Mouse (Mus musculus): ENCODE measurements around the gene Jak1.

The Jak1 gene

DNA sequence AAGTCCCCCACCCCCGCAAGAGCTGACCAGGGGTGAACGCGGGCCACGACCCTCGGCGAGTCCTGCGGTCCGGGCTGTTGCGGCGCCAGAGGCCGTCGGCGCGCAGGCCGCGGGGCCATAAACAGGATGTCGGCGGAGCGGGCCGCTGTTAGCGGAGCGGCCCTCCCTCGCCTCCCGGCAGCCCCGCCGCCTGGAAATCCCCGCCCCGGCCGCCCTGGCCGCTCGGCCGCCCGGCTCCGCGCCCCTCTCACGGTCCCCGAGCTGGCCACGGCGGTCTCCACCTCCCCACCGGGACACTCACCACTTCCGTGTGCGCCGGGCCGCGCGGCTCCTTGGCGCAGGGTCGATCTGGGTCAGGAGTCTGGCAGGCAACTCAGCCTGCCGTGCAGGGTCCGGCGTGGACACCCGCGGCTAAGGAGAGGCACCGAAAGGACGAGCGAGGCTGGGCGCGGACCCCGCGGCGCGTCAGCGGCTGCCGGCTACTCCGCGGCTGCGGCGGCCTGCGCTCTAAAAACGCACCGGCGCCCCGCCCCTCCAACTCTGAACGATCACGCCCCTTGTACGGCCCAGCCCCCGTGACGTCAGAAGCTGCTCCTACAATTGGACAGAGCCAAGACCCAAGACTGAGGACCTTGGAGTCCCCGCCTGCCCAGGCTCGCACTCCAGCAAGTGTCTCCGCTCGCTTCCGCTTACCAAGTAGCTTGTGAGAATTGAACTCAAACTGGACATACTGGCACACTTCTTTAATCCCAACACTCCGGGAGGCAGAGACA, at the start of gene Jak1:
Gene Jak1 (minus strand): TSS at position 542 of the 773 bp plus-strand sequence.
- peak; percentile 89 for DNase-seq (ENCODE audit: low spot score)

DNA sequence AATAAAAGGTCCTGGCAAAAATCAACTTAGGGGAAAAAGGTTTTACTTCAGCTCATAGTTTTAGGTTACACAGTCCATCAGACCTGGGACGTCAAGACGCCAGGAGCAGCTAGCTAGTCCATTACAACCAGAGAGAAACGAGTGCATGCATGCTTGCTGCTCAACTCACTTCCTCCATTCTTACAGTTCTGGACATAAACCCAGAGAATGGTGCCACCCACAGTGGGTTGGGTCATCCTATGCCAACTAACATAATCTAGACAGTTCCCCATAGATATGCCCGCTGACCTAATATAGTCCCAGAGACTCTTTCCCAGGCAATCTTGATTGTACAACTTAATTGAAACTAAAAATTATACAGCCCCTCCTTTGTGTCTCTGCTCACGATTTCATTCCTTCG, 47.0 kb upstream of the Jak1 start:
- no peak for DNase-seq (ENCODE audit: low spot score)

DNA sequence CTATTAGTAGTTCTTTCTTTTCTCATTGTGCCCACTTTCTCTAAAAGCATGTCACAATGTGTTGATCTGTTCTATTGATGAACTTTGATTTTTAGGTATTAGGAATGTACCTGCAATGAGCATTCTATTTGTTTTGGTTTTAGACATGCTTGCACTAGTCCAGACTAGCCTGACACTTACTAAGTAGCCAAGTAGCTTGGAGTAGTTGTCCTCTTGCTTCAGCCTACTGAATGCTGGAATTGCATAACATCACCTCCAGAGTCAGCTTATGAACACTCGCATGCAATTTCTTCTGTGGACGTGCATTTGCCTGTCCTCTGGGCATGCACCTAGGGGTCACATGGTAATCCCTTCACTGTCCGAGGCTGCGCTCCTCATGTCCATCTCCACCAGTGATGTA, 43.1 kb upstream of the Jak1 start:
- DNase-seq (ENCODE audit: low spot score), result no peak

DNA sequence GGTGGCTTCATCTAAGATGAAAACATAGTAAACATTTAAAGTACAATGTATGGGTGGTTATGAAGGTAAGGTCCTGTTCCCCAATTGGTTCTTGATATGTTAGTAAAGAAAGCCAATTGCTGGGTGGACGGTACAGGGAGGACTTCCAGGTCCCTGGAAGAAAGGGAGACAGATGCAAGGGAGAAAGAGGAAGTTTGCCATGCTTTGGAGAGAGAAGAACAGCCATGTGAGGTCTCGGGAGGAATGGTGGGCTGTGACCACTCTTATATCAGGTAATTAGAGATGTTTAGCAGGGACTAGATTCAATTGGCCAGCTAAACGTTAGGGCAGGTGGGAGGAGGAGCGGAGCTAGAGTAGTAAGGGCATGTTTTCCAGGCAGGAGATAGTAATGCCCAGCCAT, 42.2 kb upstream of the Jak1 start:
- no peak for DNase-seq (ENCODE audit: low spot score)

DNA sequence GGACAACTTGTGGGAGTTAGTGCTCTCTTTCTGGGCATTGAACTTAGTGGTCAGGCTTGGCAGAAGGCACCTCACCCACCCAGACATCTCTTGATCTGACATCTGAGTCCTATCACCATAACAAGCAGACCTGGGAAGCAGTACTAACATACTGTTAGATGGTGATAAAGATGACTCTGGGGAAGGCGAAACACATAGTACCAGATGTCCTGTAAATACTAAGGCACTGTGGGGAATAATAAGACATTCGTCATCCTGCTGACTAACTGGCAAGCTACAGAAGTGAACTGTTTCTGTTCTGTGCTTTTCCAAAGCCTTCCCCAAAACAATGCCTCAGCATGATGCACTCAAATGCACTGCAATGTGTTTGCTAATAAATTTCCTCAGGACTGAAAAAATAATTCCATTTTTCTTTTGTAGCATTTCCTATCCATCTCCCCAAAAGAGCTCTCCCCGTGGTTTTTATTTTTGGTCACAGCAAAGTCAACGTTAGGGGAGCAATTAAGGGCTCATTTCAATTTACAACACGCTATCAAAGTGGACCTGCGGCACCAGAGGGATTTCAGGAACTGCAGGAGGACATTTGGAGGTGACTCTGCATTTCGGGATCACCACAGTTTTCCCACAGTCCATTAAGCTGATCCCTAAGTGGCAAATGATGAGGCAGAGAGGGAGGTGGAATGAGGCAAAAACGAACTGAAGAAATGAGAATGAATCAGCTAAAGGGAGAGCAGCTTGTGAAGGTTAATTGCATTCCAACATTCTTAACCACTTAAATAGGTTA, 41.2 kb upstream of the Jak1 start:
- no peak for DNase-seq (ENCODE audit: low spot score)

DNA sequence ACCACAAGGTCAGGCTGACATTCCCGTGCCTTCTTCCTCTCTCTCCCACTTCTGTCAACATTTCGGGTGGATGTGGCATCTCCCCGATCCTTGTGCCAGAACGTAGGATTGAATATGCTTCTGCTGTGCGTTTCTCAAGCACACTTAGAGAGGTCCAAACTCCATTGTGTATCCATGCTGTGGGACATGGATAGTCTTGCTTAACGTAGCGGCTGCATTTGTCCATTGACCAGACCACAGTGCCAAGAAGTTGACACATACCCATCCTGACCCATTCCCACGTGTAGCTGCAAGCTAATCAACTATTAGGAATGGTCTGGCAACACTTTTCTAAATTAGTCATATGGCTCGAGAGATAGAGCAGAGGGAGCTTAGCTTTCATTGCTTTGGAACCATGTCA, 40.0 kb upstream of the Jak1 start:
- no peak for DNase-seq (ENCODE audit: low spot score)

DNA sequence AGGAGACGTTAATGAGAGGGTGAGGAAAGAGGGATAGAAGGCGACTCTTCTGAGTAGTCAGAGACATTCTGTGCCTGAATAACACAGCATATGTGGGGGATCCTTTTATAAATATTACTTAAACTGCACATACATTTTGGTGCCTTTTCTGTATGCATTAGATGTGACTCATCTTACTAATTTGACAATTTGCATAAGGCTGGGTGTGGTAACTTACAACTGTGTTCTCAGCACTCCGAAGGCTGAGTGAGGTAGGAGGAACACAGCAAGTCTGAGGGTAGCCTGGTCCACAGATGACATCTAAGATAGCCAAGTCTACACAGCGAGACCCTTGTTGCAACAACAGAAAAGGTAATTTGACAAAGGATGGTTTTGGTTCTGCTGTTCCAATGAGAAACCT, 39.0 kb upstream of the Jak1 start:
- no peak for DNase-seq (ENCODE audit: low spot score)

DNA sequence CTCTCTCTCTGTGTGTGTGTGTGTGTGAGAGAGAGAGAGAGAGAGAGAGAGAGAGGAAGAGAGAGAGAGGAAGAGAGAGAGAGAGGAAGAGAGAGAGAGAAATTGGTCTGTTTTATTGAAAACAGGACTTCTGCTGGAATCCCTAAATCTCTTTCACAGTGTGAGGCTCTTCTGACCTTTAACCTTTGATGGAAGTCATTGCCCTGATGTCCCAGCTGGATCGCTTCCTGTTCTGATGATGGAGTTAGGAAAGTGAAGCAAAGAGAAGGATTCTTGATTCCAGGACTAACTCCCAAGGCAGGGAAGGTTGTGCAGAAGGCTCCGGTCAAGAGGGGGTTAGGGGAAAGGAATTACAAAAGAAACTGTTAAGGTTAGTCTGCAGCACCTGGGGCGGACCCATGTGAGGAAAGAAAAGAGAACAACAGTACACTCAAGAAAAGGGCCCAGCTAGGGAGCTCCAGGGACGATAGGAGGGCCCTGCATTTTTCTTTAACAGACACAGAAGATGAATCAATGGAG, 35.4 kb upstream of the Jak1 start:
- DNase-seq (ENCODE audit: low spot score), result no peak

DNA sequence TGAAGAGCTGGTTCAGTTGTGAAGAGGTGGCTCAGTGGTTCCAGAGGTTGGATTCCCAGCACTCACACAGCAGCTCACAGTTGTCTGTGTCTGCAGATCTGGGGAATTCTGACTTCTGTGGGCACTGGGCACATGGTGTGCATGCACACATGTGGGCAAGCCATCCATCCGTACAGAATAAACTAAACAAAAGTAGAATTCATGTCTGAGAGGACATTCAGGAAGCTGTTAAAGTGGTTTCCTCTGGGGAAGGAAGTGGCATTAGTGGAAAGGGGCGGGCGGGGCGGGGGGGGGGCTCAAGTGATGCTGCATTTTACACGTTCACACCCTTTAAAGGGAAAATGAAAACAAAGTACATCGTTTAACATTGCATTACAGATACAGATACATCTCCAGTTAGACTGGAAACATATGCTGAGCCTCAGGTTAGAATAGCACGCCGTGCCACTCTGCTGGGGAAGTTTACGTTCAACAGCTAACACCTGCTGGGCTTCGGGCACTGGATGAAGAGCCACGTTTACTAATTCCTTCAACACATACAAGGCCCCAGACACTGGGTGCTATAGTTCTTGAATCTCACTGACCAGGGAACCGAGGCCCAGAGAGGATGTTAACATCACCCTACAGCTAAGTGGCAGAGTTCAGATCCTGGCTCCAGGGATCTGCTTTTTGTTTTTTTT, 33.4 kb upstream of the Jak1 start:
- DNase-seq (ENCODE audit: low spot score), result no peak

DNA sequence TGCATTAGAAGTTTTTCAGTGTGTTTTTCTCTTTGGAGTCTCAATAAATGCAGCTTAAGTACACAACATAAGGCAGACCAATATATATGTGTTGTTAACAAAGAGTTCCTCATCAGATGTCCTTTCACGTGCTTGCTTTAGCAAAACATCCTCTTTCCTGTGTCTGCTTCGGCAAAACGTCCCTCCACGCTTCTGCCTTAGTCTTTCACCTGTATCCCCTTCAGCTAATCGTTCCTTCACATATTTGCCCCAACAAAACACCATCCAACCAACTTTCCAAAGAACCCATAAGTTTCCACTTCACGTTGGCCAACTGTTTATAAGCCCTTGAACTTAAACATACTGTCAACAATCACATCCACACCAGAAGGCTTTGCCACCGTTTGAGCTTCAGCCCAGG, 31.8 kb upstream of the Jak1 start:
- DNase-seq (ENCODE audit: low spot score), result no peak

DNA sequence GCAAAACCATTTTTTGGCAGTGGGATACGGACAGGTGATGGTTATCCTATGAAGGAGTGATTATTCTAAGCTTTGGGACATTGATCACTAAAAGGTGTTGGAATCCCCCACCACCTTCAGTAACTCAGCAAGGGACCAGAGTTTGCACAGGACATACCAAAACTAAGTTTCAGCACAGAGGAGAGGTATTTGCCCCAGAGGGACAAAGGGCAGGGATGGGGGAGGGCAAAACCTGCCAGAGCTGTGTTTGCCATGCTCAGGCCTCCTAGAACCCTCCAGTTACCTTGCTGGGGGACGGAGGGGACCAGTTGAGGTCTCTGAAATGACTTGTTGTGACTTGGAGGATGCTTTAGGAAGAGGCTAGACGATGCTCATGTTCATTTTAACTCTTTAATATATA, 30.7 kb upstream of the Jak1 start:
- no peak for DNase-seq (ENCODE audit: low spot score)

DNA sequence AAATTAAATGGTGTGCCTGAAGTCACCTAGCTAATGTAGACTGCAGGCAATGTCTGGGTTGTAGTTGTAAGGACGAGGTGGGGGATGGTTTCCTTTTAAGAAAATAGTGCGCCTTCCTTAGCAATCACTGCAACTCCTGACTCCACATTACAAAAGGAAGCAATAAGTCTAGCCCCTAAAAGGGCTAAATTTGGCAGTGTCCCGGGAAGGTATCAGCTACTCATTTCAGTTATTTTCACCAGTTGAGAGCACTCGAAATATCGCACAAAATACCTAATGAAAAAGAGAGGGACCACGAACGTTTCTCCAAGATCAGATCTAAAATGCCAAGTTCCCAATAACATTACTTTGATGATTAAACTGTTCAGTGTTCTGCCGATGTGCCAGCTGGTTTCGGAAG, 28.6 kb upstream of the Jak1 start:
- no peak for DNase-seq (ENCODE audit: low spot score)

DNA sequence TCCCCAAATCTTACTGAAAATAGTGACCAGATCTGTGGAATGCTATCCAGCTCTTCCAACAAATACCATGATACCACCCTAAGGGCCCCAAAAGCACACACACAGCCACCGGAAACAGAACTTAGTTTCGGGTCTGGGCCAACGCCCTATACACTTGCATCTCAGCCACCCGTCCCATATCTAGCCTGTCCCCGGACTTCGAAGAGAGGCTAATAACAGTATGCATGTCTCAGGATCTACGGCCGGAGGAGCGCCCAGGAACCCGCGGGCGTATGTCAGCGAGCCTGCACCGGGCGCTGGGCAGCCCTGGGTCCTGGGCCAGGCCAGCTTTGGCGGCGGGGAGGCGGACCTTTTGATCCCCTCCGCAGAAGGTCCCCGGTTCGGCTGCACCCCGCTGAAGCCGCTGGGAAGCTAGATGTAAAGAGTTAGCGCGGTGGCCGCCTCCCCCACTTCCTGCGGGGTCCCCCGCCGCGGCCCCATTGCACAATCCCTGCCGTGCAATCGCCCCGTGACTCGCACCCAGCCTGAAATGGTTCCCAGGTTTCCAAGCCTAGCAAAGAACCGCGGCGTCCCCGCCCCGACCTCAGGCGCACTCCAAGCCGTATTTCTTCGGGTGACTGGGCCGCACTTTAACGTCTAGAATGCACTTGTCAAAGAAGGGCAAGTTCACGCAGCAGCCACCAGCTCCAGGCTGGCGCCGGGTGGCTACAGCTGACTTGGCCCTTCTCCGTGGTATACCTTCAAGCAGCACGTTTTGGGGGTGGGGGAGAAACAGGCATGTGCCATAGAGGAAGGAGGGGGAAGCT, 27.9 kb upstream of the Jak1 start:
- DNase-seq (ENCODE audit: low spot score), result no peak

DNA sequence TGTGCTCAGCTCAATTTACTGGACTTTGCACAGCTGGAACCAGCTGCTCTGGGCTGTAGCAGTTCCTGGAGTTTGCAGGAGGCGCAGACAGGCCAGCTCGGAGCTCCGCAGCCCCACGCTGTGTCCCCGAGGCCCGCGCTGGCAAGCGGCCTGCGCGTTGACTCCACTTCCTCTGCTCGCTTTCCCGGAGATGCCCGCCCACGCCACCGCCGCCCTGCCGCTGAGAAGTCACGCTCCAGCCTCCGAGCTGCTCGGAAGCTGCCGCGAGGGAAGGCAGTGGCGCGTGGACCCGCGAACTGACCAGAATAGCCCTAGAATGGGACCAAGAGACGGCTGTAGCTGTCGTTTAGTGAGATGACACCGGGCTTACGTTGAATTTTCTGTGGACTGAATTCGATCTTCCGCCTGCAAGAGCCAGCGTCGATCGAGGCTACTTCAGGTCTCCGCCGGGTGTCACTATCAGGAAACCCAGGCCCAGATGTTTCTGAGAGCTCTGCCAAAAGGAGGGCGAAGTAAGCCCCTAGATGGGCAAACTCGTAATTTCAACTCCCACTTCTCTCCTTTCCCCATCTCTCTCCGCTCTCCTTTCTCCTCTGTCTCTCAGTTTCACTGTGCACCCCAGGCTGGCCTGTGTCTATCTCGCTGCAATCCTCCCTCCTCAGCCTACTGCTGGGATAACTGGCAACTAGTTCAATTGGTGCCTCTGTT, 27.1 kb upstream of the Jak1 start:
- DNase-seq (ENCODE audit: low spot score), result no peak

DNA sequence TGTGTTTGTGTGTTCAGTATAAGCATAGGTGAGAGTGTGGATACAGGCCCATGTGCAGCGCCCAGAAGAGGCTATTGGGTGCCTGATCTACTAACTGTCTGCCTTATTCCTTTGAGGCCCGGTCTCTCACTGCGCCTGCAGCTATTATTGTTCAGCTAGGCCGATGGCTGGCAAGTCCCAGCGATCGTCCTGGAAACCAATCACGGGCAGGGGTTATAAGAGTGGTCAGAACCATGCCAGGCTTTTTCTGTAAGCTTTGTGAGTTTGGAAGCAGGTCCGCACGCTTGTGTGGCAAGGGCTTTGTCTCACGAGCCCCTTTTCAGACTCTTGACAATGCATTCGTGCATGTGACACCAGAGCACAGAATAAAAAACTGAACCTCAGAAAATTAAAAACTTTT, 23.2 kb upstream of the Jak1 start:
- DNase-seq (ENCODE audit: low spot score), result no peak

DNA sequence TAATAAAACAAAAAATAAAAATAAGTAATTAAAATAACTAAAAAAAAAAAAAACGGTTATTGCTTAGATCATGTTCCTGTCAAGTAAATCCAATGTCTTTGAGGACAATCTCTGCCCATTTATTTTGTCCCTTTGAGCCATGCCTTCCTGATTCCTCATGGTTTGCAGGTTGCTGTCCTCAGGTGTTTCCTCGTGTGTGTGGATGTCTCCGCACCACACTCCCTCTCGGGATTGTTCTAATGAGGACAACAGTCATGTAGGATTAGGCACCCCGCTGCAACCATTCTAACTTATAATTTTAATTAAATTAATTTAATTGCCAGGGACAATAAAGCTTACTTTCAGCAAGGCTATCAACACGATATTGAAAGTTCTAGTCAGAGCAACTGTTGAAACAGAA, 21.5 kb upstream of the Jak1 start:
- DNase-seq (ENCODE audit: low spot score), result no peak

DNA sequence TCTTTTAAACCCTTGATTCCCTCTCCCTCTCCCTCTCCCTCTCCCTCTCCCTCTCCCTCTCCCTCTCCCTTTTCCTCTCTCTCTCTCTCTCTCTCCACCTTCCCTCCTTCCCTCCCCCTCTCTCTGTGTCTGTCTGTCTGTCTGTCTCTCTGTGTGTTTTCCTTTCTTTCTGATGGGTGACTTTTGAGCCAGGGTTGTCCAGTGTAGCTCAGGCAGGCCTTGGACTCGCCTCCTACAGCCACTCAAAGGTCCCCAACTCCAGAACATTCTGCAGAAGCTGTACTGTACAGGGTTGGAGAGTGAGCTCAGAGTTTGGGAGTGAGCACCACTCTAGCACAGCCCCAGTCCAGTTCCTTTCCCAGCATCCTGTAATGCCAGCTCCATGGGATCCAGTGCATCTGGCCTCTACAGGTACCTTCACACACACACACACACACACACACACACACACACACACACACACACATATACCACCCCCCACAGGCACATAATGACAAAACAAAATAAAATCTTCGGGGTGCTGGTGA, 20.9 kb upstream of the Jak1 start:
- DNase-seq (ENCODE audit: low spot score), result no peak

DNA sequence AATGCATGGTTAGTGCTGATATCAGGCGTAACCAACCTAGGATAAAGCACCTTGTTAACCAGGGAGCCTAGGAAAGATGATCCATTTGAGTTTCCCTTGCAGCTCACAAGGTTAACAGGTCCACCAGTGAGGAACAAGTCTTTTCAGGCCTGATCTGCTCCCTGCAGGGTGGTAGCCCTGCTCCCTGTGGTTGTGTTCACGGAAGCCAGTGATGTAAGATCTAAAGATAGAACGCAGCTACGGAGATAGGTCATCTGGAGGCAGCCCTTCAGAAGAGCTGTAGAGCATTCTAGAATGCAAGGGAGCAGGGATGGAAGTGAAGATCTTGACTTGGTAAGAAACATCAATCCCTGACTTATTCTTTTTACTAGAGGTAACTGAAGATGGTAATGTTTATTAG, 18.9 kb upstream of the Jak1 start:
- DNase-seq (ENCODE audit: low spot score), result no peak

DNA sequence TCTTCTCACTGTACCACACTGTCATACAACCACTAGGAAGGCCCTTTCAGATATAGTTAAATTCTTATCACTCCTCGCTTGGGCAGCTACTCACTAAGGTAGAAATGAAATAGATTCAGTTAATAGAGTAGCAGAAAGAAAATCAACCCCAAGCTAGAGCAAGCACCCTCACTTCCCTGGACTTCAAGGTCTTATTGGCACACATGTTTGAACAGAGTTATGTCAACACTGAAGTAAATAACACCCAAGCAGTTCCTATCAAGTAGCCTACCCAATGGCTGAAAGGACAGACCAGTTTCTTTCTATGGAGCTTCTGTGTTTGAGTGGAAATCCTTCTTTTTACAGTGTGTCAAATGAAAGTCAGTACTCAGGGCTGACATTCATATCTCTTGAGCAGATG, 17.2 kb upstream of the Jak1 start:
- no peak for DNase-seq (ENCODE audit: low spot score)

DNA sequence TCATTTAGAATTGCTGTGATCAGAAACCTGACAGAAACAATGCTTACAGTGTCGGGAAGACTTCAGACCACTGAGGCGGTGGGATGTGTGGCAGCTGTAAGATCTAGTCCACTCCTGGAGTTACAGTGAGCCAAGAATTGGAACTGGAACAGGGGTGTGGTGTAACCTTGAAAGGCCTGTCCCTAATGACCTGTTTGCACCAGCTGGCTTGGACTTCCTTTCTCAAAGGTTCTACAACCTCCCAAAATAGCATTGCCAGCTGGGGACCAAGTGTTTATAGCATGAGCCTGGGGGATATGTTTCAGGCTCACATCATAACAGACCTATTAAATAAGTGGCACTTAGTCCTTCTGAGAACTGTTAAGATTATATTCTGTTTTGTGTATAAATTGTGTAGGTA, 15.0 kb upstream of the Jak1 start:
- DNase-seq (ENCODE audit: low spot score), result no peak

DNA sequence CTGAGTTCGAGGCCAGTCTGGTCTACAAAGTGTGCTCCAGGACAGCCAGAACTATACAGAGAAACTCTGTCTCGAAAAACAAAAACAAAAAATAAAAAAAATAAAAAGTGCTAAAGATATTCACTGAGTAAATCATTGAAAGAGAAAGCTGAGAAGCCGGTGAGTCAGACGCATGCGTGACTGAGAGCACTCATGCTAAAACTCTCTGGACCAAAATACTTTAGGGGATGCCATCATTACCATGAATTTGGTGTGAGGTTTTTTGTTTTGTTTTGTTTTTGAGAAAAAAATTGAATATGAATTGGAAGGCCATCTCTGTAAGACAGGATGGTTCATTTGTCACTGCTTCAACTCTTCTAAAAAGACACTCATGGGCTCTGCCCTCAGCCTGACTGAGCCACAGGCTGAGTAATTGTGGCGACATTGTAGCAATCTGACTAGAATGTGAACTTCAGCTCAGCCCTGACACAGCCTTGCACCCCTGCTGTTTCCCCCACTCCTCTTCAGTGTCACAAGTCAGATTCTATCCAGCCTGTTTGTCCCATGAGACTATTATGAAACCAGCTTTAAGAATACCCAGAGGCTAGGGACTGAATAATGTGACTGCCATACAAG, 11.5 kb upstream of the Jak1 start:
- no peak for DNase-seq (ENCODE audit: low spot score)

Data from layer of hippocampus, adult 9-10 months (tissue).